Mouse (Mus musculus): ENCODE measurements at regions not wholly inside any gene's neighbourhood (a gene's known extent, or its start where the extent isn't known, plus 50 kb on each side); places are given as distances from the start of the nearest gene placed in this dataset.
"Not testable (repeated sequence)": the region's sequence is repeated elsewhere in the genome, so short reads cannot be mapped to it uniquely, and the experiment has no call there.

GRCm38 (mm10) chr10:14333344-14333743 is 212.1 kb downstream of the Adgrg6 start:
- no peak for DNase-seq (ENCODE audit: low read depth)

- DNase-seq (ENCODE audit: low read depth) = no peak
These were observed 212.8 kb downstream of the Adgrg6 start for GRCm38 (mm10) chr10:14332688-14333117.

DNA sequence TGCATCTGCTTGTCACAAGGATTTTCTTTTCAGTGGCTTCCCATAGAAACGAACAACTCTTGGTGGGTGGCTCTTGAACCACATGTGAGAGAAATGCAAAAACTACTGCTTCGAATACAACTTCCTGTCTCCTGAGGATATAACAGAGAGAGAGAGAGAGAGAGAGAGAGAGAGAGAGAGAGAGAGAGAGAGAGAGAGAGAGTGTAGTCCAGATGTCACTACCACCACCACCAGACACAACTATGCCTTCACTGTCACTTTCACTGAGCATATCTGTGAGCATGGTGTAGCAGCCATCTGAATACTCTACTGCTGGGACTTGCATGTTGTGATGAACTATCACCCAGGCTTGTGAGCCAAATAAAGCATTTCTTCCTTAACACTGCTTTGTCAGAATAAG is 216.6 kb downstream of the Adgrg6 start:
- no peak for DNase-seq (ENCODE audit: low read depth)

GRCm38 (mm10) chr10:14326229-14326628 is 219.2 kb downstream of the Adgrg6 start:
- no peak for DNase-seq (ENCODE audit: low read depth)

- peak; percentile 38 for DNase-seq (ENCODE audit: low read depth)
These were observed 224.0 kb downstream of the Adgrg6 start for GRCm38 (mm10) chr10:14321503-14321902.

DNA sequence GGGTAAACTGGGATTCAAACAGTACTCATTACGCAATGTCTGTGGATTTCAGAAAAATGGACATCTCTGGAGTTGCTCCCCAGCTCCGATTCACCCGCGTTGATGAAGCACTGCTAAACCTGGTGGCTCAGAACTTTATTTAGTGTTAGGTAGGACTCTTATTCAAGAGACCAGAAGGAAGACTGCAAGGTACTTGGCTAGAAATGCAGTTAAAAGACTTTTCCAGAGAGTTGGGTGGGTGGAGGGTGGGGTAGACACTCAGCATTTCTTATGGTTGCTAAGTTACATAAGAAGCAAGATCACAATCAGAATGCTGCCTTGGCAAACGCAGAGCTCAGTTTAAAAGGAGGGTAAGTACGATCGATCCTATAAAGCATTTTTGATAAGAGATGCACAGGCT is 230.2 kb downstream of the Adgrg6 start:
- no peak for DNase-seq (ENCODE audit: low read depth)

DNA sequence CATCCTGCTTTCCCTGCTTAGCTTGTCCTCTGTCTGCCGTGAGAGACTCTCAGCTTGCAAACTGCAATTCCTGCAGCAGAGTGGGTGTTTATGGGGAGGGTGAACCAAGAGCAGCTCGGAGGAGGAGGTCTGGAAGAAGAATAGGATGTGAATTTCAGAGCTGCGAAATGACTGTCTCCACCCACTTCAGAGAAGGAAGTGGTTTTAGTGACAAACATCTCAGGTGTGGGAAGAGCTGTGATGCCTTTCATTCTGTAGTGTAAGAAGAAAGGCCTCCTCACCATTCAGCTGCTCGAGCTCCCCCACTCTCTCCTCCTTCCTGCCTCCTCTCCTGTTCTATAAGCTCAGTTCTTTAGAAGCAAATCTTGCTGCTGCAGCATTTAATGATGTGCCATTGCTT is 230.9 kb downstream of the Adgrg6 start:
- no peak for DNase-seq (ENCODE audit: low read depth)

DNA sequence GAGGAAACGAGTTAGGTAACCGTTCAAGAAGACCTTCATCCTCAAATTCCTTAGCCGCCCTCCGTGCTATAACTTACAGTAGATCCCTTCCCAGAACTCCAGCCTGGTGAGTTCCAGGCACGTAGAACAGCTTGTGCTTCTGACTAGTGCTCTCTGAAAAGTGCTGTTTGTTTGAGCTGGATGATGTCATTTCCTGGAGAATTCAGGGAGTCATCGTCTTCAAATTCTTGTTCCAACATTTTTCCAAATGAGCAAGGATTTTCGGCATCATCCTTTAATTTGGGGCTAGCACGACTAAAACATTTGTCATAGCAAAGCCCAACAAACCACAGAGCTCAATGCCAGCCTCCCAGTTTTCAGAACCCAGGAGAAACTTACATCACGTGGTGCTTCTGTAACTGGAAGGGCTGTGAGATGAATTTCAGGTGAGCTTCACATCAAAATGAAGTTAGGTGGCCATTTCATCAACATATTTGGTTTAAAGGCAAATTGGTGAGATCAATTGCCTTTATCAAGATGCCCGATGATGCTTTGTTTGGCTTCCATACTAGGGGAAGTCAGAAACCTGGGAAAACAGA is 231.4 kb downstream of the Adgrg6 start:
- no peak for DNase-seq (ENCODE audit: low read depth)

DNA sequence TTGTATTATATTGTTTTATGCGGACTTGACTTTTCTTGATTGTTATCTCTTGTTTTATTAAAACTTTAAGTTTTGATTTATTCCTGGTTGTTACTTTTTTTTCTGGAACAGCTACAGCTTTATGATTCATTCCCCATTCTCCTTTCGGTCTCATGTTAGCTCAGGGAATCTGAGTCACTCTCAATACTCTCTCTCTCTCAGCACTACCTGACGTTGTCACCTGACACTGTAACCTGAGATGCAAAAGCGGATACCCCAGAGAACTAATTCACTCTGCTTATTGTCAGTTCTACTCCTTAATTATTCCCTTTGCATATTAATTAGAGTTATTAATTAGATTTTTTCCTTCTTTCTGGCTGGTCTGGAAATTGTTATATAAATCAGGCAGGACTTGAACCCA is 232.5 kb downstream of the Adgrg6 start:
- no peak for DNase-seq (ENCODE audit: low read depth)

DNA sequence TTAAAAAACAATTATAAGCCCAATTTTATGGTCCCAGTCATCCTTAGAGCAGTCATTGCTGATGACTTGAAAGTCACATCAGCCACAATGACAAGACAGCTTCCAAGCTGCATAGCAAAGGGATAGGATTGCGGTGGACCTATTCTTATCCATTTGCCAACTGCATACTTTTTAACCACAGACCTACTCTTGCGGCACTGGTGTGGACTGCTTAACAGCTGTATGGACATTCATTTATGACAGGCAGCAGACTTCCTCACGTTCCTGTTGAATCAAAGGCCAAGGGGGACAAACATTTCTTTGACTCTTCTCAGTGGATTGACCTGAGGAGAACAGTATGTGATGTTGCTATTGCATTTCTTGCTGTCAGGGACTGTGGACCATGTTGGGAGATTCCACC is 233.5 kb downstream of the Adgrg6 start:
- no peak for DNase-seq (ENCODE audit: low read depth)

DNA sequence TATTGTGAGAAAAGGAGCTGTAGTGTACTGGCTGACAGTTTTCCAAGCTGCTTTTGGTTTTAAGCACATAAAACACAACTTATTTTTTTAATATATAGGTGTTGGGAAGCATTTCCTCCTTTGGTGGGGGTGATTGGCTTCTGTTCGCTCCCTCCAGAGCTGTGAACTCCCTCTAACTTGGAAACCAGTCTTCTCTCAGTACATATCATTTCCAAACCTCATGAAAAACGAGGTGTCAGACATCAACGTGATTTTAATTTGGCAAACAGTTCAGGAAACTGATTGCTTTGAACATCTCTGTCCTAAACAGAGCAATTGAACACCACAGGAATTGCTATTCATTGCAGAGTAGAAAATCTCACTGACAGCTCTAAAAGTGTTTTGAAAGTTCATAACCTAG is 238.6 kb downstream of the Adgrg6 start:
- DNase-seq (ENCODE audit: low read depth) = no peak

GRCm38 (mm10) chr10:14303476-14303875 is 242.0 kb downstream of the Adgrg6 start:
- no peak for DNase-seq (ENCODE audit: low read depth)

DNA sequence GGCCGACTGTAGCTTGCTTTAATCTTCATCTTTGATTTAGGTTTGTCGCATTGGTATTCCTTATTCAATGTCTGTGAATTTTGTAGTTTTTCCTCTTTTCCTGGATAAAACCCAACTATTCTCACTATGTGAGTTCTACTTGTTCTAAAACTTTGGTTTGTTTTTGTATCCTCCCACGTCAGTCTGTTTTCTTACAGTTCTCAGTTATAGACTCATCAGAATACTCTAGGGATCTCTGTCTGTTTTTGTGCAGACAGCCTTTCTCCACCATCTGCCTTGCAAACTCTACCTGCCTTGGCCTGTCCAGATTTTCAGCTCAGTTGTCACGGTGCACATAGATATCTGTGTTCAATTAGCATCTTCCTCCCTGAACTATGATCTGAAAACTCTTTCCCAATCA is 249.3 kb downstream of the Adgrg6 start:
- no peak for DNase-seq (ENCODE audit: low read depth)

- not testable (repeated sequence) for DNase-seq (ENCODE audit: low read depth)
These were observed 252.8 kb downstream of the Adgrg6 start for GRCm38 (mm10) chr10:14292701-14293100.

- no peak for DNase-seq (ENCODE audit: low read depth)
These were observed 257.9 kb downstream of the Adgrg6 start for GRCm38 (mm10) chr10:14287551-14287950.

DNA sequence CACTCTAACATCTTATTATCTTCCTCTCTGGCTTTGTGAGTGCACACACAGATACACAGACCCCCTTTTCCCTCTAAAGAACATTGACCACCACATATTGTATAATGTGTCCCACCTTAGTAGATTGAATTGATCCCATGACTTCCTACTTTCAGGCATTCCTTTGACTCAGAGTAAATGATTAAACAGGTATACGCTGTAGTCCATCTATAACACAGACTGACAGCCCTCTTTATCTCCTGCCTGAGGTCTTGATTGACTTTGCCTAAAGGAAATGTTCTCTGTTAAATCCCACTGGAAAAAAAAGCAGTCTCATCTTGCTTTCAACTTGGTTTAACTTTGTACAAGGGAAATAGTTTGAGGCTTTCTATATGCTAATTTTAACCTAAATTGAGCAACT is 268.8 kb downstream of the Adgrg6 start:
- DNase-seq (ENCODE audit: low read depth) = no peak

DNA sequence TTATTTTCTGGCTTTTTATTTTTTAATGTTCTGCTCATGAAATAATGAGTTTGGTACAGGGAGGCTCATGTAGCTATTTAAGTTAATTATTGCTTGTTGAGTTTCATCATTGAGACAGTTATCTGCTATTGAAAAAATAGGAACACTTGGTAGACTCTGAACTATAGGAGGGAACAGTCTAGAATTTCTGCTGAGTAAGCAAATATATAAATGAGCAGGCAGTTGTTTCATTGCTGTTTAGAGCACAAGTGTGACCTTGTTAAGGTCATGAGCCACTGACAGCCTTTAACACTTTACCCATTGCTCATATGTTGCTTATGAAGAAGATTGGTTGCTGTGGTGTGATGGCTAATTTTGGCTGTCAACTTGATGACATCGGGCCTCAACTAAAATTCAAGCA is 270.0 kb downstream of the Adgrg6 start:
- DNase-seq (ENCODE audit: low read depth) = no peak

GRCm38 (mm10) chr10:14270008-14270407 is 275.5 kb downstream of the Adgrg6 start:
- DNase-seq (ENCODE audit: low read depth) = no peak

GRCm38 (mm10) chr10:14267641-14268040 is 277.8 kb downstream of the Adgrg6 start:
- no peak for DNase-seq (ENCODE audit: low read depth)

DNA sequence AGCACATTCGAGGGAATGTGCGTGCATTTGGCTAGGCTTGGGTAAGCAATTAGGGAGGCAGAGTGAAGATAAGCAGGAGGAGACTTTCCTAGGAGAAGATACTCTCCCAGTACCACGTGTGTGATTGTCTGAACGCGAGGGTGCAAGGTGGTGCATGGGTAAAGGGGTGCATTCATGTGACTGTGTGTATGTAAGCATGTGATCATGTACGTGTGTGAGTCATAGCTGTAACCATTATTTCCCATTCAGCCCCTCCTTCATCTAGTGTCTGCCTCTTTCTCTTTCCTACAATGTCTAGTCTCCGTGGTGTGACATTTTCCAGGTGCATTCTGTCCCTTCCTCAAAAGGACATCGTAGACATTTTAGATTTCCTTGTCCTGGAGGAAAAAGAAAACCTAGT is 273.8 kb downstream of the Hivep2 start:
- DNase-seq (ENCODE audit: low read depth) = no peak

DNA sequence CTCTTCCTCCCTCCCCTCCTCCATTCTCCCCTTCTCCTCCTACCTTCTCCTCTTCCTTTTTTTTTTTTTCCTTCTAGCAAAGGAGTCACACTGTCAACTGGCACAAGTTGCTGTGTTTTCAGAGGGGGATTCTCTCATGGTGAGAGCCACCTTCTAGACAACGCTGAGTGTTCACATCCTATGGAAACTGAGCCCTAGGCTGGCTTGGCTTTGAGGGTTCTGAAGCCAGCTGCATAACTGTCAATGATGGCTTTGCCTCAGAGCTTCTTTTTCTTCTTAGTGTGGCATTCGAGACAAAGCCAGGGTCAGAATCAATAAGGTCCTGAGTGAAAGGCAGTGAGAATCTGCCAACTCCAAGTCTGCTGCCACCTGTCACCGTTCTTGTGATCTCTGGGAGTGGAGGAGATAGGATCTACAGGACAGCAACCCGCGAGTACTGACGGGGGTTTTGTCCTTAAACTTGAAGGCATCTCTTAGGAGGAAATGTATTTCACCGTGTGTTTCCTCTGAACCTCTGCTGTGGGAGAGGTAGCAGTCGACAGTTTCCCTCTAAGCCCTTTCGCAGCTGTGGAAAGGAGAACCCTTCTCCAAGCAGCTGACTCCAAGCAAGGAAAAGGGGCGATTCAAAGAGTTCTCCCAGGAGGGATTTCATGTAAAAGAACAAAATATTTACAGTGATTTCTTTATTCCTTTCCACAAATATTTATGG is 269.2 kb downstream of the Hivep2 start:
- no peak for DNase-seq (ENCODE audit: low read depth)

DNA sequence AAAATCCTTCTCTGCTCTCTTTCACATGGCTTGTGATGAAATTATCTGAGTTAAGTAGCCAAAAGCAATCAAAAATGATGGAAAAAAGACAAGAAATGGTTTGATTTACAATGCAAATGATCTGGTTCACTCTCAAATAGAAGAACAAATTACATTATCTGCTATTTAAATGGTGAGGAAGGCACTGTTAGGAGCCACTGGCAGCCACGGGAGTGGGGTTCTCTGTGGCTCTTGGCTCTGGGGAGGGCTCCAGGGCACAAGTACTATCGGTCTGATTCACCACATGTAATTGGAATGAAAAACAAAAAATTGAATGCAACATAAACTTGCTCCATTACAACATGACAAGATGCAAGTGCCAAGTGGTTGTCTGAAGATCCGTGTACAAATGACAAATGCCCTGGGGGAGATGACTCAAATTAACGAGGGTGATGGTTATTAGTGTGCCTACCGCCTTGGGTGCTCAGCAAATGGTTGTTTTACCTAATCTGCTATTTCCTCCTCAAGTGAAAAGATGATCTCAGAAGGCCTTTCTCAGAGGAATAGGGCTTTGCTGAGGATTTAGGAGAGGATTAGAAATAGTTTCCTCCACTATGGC is 268.2 kb downstream of the Hivep2 start:
- no peak for DNase-seq (ENCODE audit: low read depth)

DNA sequence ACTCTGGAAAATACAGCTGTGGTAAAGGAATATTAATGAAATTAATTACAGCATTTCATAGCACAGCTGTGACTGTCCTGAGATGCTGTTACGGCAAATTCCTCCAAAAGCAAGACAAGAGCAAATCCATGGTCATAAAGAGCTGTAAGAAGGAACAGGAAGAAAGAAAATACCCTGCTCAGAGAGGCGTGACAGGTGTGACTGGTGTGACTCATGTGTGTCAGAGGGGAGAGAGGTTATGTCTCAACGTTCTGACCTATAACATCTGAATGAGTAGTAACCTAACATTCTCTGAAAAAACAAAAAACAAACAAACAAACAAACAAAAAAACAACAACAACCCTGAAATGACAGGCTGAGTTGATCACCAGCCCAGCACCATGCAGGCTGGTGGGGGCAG is 267.5 kb downstream of the Hivep2 start:
- DNase-seq (ENCODE audit: low read depth) = no peak

GRCm38 (mm10) chr10:14231464-14231863 is 265.6 kb downstream of the Hivep2 start:
- no peak for DNase-seq (ENCODE audit: low read depth)

Measured in c-Kit-positive CD71-negative TER-119-negative erythroid progenitor cells, embryonic 14.5 days (primary cell).